Mouse (Mus musculus): ENCODE data around the gene Dnajc1. TPM values are rescaled to one million over a fixed set of nuclear protein-coding genes. Genes with fewer than 3 reads are reported as not detected.

Gene Dnajc1
- polyA plus RNA-seq, 1 experiment, result 60.2 TPM

DNA sequence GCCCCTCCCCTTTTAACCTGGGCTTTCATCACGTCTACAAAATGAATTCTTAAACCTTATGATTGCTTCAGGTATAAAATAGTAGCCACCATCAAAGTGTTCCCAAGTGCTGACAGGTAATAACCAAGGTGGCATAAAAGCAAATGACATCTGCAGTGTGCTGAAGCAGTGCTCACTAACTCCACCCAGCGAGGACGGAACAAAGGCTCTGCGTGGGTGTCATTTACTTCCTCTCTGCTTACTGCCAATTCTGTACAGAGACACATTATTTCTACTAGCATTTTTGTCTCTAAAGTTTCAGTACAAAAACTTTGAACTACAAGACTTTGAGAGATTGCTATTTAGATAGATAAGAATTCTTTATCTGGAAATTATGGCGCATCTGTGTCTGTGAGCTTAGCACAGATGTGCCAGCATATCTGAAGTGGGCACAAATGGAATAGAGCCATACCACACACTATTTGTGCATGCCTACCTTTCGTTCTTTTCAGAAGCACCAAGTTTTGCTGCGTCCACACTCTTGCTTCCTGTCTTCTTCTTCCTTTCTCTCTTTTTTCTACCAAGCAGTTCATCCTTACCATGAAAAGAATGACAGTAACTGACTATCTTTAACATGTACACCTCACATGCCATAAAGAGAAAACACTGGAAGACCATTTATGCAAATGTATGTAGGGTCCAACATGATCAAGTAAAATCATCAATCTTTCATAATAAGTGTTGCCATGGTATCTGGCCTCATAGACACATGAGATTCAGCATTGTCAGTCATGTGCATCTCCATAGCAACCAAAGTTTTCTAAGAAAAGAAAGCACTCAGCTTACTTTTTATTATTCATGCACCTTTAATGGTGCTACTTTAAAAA, 85.0 kb downstream of the Dnajc1 start:
- Histone ChIP-seq H3K36me3 (replicated peaks; ENCODE audit: low read length) (peaks cover 10% of the 10 kb centered on the region), H3K27me3 (replicated peaks) (no peaks in the 10 kb centered on the region), H3K4me1 (peaks cover 6% of the 10 kb centered on the region; the same call in 1 of the 2 replicates), H3K4me3 (replicated peaks) (no peak overlapping the region), H3K9me3 (no peaks in the 10 kb centered on the region)
- no peak for TF ChIP-seq GATA1 (IDR thresholded peaks at IDR 0.05; ENCODE audit: borderline replicate concordance, low read length)
- TF ChIP-seq FLI1 (IDR thresholded peaks at IDR 0.05; ENCODE audit: low read length), result no peak

DNA sequence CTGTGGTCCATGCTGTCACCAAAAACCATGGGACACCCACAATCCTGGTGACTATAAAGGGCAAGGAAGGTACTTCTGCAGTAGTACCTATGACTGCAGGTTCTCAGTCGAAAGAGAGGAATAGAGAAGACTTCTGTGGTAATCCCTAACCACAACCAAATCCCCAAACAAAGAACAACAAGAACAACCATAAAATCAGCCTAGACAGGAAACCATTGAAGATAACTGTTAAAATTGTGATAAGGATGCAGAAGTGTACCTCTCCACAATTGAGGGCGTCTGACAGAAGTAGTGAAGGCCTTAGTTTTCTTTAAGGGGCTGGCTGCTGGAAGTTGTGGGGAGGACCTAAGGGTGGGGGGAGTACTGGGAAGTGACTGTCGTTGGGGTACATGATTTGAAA, 91.7 kb downstream of the Dnajc1 start:
- H3K4me1 ChIP-seq, result peaks cover 11% of the 10 kb centered on the region
- no peak overlapping the region for H3K4me3 ChIP-seq (replicated peaks)
- H3K36me3 ChIP-seq (replicated peaks; ENCODE audit: low read length), result peaks cover 36% of the 10 kb centered on the region
- H3K27me3 ChIP-seq (replicated peaks), result no peaks in the 10 kb centered on the region
- no peaks in the 10 kb centered on the region for H3K9me3 ChIP-seq
- no peak for TF ChIP-seq FLI1 (IDR thresholded peaks at IDR 0.05; ENCODE audit: low read length)
- no peak for TF ChIP-seq GATA1 (IDR thresholded peaks at IDR 0.05; ENCODE audit: borderline replicate concordance, low read length)

DNA sequence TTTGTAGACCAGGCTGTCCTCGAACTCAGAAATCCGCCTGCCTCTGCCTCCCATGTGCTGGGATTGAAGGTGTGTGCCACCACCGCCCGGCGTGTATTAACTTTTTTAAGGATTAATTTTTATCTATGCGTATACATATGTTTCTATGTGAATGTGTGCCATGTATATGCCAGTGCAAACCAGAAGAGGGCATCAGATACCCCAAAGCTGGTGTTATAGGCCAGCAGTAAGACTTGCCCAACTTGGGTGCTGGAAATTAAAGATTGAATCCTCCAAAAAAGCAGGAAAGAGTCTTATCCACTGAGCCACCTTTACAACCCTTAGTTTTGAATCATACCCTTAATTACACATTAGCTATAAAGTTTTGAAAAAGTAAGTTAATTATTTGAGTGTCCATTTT, 107.5 kb downstream of the Dnajc1 start:
- no peak for TF ChIP-seq FLI1 (IDR thresholded peaks at IDR 0.05; ENCODE audit: low read length)
- no peak for TF ChIP-seq GATA1 (IDR thresholded peaks at IDR 0.05; ENCODE audit: borderline replicate concordance, low read length)
- Histone ChIP-seq H3K9me3 (peaks cover 10% of the 10 kb centered on the region), H3K4me3 (replicated peaks) (no peak overlapping the region), H3K27me3 (replicated peaks) (no peaks in the 10 kb centered on the region), H3K36me3 (replicated peaks; ENCODE audit: low read length) (peaks cover 35% of the 10 kb centered on the region), H3K4me1 (peaks cover 7% of the 10 kb centered on the region; the same call in 1 of the 2 replicates)

DNA sequence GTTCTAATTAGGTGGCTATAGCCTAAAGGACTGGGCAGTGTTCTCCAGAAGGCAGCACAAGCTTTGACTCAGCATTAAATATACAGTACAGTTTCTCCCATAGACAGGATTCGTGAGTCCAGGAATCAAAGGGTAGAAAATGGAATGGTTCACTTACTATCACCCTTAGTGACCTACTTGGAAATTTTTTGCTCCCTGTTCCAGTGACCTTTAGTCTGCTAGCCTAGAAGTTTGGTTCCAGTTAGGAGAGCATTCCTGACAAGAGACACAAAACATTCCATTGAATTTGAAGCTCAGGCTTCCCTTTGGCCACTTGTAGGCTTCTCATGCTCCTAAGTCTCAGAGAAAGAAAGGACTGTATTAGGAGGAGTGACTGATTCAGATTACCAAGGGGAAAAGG, 126.9 kb downstream of the Dnajc1 start:
- Histone ChIP-seq H3K4me1 (peaks cover 27% of the 10 kb centered on the region), H3K9me3 (no peaks in the 10 kb centered on the region), H3K36me3 (replicated peaks; ENCODE audit: low read length) (peaks cover 4% of the 10 kb centered on the region), H3K27me3 (replicated peaks) (no peaks in the 10 kb centered on the region), H3K4me3 (replicated peaks) (no peak overlapping the region)
- TF ChIP-seq GATA1 (IDR thresholded peaks at IDR 0.05; ENCODE audit: borderline replicate concordance, low read length), result no peak
- no peak for TF ChIP-seq FLI1 (IDR thresholded peaks at IDR 0.05; ENCODE audit: low read length)

DNA sequence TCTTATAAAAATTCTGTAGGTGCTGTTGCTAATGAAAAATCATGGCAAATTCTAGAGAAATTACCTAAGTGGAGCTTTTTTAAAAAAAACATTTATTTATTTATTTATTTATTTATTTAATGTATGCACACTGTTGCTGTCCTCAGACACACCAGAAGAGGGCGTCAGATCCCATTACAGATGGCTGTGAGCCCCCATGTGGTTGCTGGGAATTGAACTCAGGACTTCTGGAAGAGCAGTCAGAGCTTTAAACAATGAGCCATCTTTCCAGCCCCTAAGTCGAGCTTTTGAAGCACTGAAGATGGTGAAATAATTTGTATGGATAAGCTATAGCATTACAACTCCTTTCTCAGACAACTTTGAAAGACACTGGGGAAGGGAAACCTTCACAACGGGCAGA, 128.1 kb downstream of the Dnajc1 start:
- Histone ChIP-seq H3K27me3 (replicated peaks) (no peaks in the 10 kb centered on the region), H3K9me3 (no peaks in the 10 kb centered on the region), H3K36me3 (replicated peaks; ENCODE audit: low read length) (peaks cover 6% of the 10 kb centered on the region), H3K4me1 (peaks cover 27% of the 10 kb centered on the region), H3K4me3 (replicated peaks) (no peak overlapping the region)
- TF ChIP-seq GATA1 (IDR thresholded peaks at IDR 0.05; ENCODE audit: borderline replicate concordance, low read length), result no peak
- no peak for TF ChIP-seq FLI1 (IDR thresholded peaks at IDR 0.05; ENCODE audit: low read length)

DNA sequence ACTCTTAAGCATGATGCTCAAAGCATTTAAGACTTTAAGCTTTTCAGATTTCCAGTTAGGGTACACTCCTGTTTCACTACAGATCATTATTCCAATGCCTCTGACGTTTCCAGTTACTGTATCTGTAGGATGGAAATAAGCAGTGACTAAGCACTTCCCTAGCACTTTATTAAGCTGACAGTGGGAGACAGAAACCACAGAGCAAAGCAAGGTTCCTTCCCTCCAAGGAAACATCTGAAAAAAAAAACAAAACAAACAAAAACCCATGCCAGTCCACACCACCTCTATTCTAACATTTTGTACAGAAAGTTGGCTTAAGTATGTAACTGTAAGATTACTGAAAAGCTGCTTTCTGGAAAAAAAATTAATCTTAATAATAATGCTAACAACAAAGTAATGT, 130.3 kb downstream of the Dnajc1 start:
- Histone ChIP-seq H3K4me3 (replicated peaks) (no peak overlapping the region), H3K9me3 (no peaks in the 10 kb centered on the region)
- TF ChIP-seq FLI1 (IDR thresholded peaks at IDR 0.05; ENCODE audit: low read length) (no peak), GATA1 (IDR thresholded peaks at IDR 0.05; ENCODE audit: borderline replicate concordance, low read length) (no peak)

DNA sequence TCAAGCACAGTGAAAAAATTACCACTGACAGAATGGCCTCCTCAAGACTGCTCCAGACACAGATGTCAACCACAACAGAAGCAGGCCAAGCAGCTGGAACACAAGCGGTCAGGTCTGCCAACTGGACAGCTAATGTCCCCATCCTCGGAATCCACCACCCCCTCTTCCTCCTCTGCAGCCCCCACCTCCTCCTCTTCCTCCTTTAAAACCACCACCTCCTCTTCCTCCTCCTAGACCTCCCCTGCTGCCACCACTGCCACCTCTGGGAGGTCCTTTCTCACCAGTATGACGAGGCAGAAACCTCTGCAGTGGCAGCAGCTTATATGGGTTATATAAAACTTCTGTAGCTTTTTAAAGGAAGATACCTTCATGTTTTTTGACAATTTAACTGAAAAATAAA, 143.4 kb downstream of the Dnajc1 start:
- Histone ChIP-seq H3K4me3 (replicated peaks) (peak overlapping the region; percentile 65), H3K27me3 (replicated peaks) (no peaks in the 10 kb centered on the region), H3K36me3 (replicated peaks; ENCODE audit: low read length) (peaks cover 21% of the 10 kb centered on the region), H3K4me1 (peaks cover 7% of the 10 kb centered on the region), H3K9me3 (peaks cover 6% of the 10 kb centered on the region; the same call in 1 of the 2 replicates)
- no peak for TF ChIP-seq GATA1 (IDR thresholded peaks at IDR 0.05; ENCODE audit: borderline replicate concordance, low read length)
- TF ChIP-seq FLI1 (IDR thresholded peaks at IDR 0.05; ENCODE audit: low read length), result no peak

More for the DNA sequence above, 130.3 kb downstream of the Dnajc1 start:
- peaks cover 27% of the 10 kb centered on the region for H3K4me1 ChIP-seq
- no peaks in the 10 kb centered on the region for H3K27me3 ChIP-seq (replicated peaks)
- H3K36me3 ChIP-seq (replicated peaks; ENCODE audit: low read length), result peaks cover 6% of the 10 kb centered on the region

DNA sequence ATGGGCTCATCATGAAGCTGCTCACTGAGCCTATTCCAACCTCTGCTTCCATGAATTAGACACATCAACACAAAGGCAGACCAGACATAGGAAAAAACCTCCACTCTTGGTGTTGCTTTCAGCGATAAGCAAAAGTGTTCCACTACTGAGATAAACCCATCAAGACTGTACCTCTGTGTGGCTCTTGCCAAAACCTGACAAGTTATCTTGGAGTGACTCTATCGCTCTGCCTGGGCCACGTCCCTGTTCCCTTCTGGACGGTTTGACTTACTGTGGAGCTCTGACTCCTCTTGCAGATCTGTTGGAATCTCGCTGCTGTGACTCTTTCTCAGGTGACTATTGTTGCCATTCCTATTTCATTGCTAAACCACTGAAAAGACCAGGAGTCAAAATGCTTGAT, 157.1 kb downstream of the Dnajc1 start:
- no peak for TF ChIP-seq GATA1 (IDR thresholded peaks at IDR 0.05; ENCODE audit: borderline replicate concordance, low read length)
- no peak for TF ChIP-seq FLI1 (IDR thresholded peaks at IDR 0.05; ENCODE audit: low read length)
- Histone ChIP-seq H3K36me3 (replicated peaks; ENCODE audit: low read length) (peaks cover 13% of the 10 kb centered on the region), H3K27me3 (replicated peaks) (no peaks in the 10 kb centered on the region), H3K4me3 (replicated peaks) (no peak overlapping the region), H3K4me1 (peaks cover 12% of the 10 kb centered on the region), H3K9me3 (no peaks in the 10 kb centered on the region)

DNA sequence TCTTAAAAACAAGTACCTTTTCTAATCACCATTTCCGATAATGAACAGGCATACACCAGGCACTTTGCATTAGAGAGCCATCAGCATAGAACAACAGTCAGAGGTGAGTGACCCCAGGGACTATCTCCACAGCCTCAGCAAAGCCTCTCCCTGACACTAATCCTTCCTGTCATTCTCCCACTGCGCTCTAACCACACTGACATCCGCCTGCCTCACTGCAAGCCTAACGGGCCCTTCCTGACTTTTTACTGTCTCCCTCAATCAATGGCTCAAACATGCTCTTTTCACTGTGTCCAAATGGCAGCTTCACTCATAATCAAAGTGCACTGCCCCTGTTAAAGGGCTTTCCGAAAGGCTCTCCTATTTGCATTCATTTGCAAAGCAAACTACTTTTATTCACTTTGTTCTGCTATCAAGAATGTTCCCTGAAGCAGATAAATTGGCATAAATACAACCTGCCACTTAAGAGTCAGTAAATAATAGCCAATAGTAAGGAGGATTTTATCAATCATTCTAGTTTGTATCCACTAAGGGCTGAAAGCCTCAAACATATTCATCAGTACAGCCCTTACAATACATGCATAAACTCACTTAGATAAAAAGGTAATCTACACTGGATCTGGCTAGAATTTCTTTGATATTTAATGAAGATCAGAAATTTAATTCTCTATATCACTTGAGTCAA, 159.6 kb downstream of the Dnajc1 start:
- Histone ChIP-seq H3K36me3 (replicated peaks; ENCODE audit: low read length) (peaks cover 23% of the 10 kb centered on the region), H3K9me3 (no peaks in the 10 kb centered on the region), H3K4me3 (replicated peaks) (peak overlapping the region; percentile 18), H3K4me1 (peaks cover 16% of the 10 kb centered on the region), H3K27me3 (replicated peaks) (no peaks in the 10 kb centered on the region)
- no peak for TF ChIP-seq GATA1 (IDR thresholded peaks at IDR 0.05; ENCODE audit: borderline replicate concordance, low read length)
- no peak for TF ChIP-seq FLI1 (IDR thresholded peaks at IDR 0.05; ENCODE audit: low read length)

DNA sequence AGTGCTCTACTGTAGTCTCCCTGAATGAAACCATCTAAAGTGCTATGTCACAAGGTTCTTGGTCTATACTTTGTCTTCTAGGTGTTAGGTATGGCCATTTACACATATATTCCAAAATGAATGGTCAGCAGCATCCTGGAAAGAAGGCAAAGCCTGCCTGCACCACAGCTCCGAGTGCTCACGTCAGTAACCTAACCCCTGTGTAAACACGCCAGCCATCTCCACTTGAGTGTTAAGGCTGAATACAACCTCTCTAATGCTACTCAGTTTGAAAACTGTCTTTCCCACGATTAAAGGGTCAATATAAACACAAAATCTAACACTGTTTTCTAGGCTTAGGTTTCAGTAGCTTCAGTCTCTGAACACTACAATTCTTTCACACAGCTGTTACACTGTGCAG, 161.5 kb downstream of the Dnajc1 start:
- Histone ChIP-seq H3K27me3 (replicated peaks) (no peaks in the 10 kb centered on the region), H3K4me1 (peaks cover 16% of the 10 kb centered on the region), H3K36me3 (replicated peaks; ENCODE audit: low read length) (peaks cover 23% of the 10 kb centered on the region), H3K4me3 (replicated peaks) (no peak overlapping the region), H3K9me3 (no peaks in the 10 kb centered on the region)
- TF ChIP-seq FLI1 (IDR thresholded peaks at IDR 0.05; ENCODE audit: low read length), result no peak
- TF ChIP-seq GATA1 (IDR thresholded peaks at IDR 0.05; ENCODE audit: borderline replicate concordance, low read length), result no peak

All from megakaryocyte, embryonic 14.5 days (primary cell).